Mouse (Mus musculus) limb, embryonic 14.5 days (tissue): Measurements from ENCODE around the gene Tpcn2. TPM values are rescaled to one million over a fixed set of nuclear protein-coding genes. Genes with fewer than 3 reads are reported as not detected.

ENCODE experiments used
- ATAC-seq: fragments of 200-750 bp; cut with Nextera tagmentation; 2 replicates; pipeline ENCODE4 v1.8.0; 2017; ENCODE audit warnings: low read depth, moderate number of reproducible peaks, moderate TSS enrichment; ENCODE audit not compliant: low FRiP score
- DNase-seq: peaks from one replicate; pipeline ENCODE4 v3.0.0-alpha.2; 2015; ENCODE audit warnings: low spot score
- H3K27ac ChIP-seq: fragments of 300-500 bp; sonication (generic); replicated peaks from 2 replicates; pipeline ENCODE4 v1.5.1; 2014; ENCODE audit warnings: low read depth, mild to moderate bottlenecking, low read length, moderate library complexity, mixed read lengths
- H3K27me3 ChIP-seq: fragments of 300-500 bp; sonication (generic); 2 replicates; pipeline ENCODE4 v1.6.1; 2014; ENCODE audit warnings: low read length, mixed read lengths; ENCODE audit not compliant: control insufficient read depth, insufficient read depth
- H3K36me3 ChIP-seq: fragments of 300-500 bp; sonication (generic); 2 replicates; pipeline ENCODE4 v1.6.1; 2014; ENCODE audit warnings: mild to moderate bottlenecking, low read length, moderate library complexity, mixed read lengths; ENCODE audit not compliant: control insufficient read depth, insufficient read depth
- H3K4me1 ChIP-seq: fragments of 300-500 bp; sonication (generic); 2 replicates; pipeline ENCODE4 v1.6.1; 2014; ENCODE audit warnings: antibody characterized with exemption, low read length, mixed read lengths; ENCODE audit not compliant: control insufficient read depth, insufficient read depth
- H3K4me2 ChIP-seq: fragments of 300-500 bp; sonication (generic); replicated peaks from 2 replicates; pipeline ENCODE4 v1.6.1; 2014; ENCODE audit warnings: low read depth, mild to moderate bottlenecking, low read length, moderate library complexity; ENCODE audit not compliant: severe bottlenecking
- H3K4me3 ChIP-seq: fragments of 300-500 bp; sonication (generic); replicated peaks from 2 replicates; pipeline ENCODE4 v1.5.1; 2014; ENCODE audit warnings: low read length
- H3K9ac ChIP-seq: fragments of 300-500 bp; sonication (generic); 2 replicates; pipeline ENCODE4 v1.6.1; 2014; ENCODE audit warnings: mild to moderate bottlenecking, low read depth, low read length, moderate library complexity; ENCODE audit not compliant: severe bottlenecking
- H3K9me3 ChIP-seq: fragments of 300-500 bp; sonication (generic); 2 replicates; pipeline ENCODE4 v1.6.1; 2016; ENCODE audit warnings: low read length; ENCODE audit not compliant: control insufficient read depth
- POLR2A ChIP-seq: fragments of 200-500 bp; IDR thresholded peaks from 2 replicates; pipeline ENCODE4 v1.8.0; 2012; ENCODE audit warnings: inconsistent platforms, mild to moderate bottlenecking, moderate library complexity, borderline replicate concordance; ENCODE audit not compliant: insufficient read depth, insufficient read length; ENCODE audit errors: extremely low read depth
- WGBS: fragments of 180-500 bp; shearing (Covaris S2); extraction: QIAGEN DNeasy Blood & Tissue Kit; methylation state at CpG from one replicate; pipeline ENCODE4 v1.1.7; 2014; 5-methylcytosine and 5-hydroxymethylcytosine counted together
- polyA plus RNA-seq, 2 experiments: library from polyadenylated mRNA; depleted of rRNA in 1 of 2; stranded (reverse) in 1 of 2; unstranded in 1 of 2; fragments of >200 nt; fragmentation: Nextera tagmentation in 1 of 2; extraction: Ambion mirVana in 1 of 2; gene quantifications; 2 replicates each; pipeline versions ENCODE4 v1.2.1 to v1.2.3; 2012 to 2014

Tpcn2 gene
- polyA plus RNA-seq, 2 experiments: 5.1 to 44.0 TPM

DNA sequence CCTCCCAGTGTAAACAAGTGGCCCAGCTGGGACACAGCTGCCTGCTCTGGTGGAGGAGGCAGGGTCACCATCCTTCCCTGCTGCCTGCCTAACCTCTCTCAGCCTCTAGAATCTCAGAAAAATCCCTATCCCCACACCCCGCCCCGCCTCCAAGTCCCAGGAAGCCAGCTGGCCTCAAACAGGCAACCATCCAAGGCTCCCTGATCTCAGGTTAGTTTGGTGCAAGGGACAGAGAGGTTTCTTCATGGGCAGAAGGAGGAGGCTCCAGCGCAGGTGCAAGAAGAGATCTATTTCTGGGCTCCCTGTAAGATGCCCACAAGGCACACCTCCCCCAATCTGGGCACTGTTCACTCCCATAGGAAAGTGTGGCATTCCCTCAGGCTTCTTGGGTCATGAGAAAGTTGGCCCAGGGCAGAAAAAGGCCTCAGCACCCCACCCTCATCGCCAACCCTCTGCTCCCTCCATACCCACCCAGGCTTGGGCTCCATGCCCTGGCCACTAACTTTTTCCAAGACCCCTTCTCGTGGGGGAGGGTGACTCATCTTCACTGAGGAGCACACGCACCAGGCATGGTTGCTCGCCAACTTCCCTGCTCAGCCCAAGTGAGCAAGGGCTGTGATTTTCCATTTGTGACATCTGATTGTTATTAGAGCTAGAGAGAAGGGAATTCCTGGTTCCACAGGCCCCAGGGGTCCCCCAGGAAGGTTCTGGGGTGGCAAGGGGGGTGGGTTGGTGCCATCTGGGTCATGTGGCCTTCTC, 15.9 kb upstream of the Tpcn2 start:
- TF ChIP-seq POLR2A: no peak
- DNase-seq (peak; percentile 59), ATAC-seq (no peak)
- Histone ChIP-seq H3K27ac (no peak overlapping the region), H3K27me3 (no peaks in the 10 kb centered on the region), H3K9me3 (no peaks in the 10 kb centered on the region), H3K4me2 (no peak overlapping the region), H3K36me3 (no peaks in the 10 kb centered on the region), H3K4me3 (no peak overlapping the region), H3K4me1 (peaks cover 26% of the 10 kb centered on the region), H3K9ac (no peak overlapping the region)
- WGBS: 63% methylated on average over 7 of the region's 7 CpGs

DNA sequence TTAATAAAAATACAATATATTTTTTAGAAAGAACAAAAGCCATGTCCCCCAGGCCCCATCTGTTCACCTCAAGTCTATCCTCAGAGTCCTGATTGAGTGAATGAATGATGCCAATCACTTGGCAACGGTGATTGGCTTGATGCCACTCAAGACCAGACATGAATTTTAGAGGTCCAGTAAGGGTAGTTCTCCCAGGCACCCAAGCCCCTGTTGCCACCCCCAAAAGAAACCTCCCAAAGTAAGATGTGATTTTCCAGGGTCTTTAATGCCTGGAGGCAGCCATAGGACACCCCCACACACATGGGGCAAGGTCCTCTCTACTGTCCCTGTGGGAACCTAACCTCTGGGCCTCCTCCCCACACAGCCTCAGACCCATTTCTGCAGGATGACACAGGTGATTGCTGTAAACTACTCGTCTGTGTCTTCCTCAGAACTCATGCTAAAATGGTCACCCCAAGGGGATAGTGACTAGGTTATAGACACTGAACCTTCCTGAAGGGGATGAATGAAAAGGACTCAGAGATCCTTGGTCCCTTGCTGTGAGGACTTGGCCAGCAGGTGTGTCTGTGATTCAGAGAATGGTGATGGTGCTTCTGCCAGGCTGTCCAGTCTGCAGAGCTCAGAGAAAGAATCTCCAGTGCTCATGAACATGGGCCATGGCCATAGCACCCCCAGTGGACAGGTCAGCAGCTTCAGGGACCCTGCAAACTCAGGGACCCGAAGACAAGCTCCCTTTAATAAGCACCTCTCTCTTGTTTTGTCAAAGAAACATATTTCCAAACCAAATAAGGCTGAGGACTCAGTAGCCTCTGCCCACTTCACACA, 15.1 kb upstream of the Tpcn2 start:
- 65% methylated on average over 3 of the region's 3 CpGs for WGBS

DNA sequence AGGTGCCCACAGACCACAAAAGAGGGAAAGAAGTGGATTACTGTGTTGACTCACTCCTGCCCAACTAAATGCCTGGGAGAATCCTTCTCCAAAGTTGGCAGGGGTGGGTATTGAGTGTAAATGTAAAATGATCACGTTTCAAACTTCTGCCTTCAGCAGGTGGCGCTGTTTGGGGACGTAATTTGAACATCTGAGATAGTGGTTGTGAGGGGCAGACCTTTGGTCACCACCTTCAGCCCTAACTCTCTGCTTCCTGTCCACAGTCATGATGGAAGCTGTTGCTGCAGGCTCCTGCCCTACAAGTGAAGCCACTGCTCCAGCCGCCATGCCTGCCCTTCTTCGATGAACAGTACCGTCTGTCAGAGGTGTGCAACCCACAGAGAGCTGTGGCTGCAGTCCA, 10.0 kb upstream of the Tpcn2 start:
- no peak overlapping the region for H3K4me3 ChIP-seq
- WGBS: 29% methylated on average over 6 of the region's 6 CpGs

More for the DNA sequence above, 15.1 kb upstream of the Tpcn2 start:
- Histone ChIP-seq H3K9me3 (no peaks in the 10 kb centered on the region), H3K4me1 (peaks cover 26% of the 10 kb centered on the region), H3K9ac (no peak overlapping the region), H3K36me3 (no peaks in the 10 kb centered on the region), H3K4me3 (no peak overlapping the region), H3K27ac (no peak overlapping the region), H3K27me3 (no peaks in the 10 kb centered on the region), H3K4me2 (no peak overlapping the region)
- DNase-seq (no peak), ATAC-seq (no peak)
- no peak for TF ChIP-seq POLR2A

DNA sequence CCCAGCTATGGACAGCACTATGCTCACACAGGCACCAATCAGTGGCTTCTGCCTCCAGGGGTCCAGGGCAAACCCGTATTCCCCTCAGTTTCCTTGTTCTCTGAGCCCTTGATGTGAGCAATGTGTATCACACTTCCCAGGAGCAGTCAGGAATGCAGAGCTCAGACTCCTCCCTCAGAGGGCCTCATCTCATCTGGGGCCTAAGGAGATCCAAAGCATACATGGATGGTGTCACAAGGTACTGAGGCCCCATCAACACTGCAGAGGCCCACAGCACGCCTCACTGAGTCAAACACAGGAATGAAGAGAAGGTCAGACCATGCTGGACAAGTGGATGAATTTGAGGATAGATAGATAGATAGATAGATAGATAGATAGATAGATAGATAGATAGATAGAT, 8.9 kb upstream of the Tpcn2 start:
- H3K4me3 ChIP-seq: no peak overlapping the region

More for the DNA sequence above, 10.0 kb upstream of the Tpcn2 start:
- Histone ChIP-seq H3K27ac (no peak overlapping the region), H3K9ac (no peak overlapping the region), H3K9me3 (no peaks in the 10 kb centered on the region), H3K4me1 (0 out of 2 replicates have a peak, but pooled peaks cover 6% of the 10 kb centered on the region), H3K36me3 (no peaks in the 10 kb centered on the region), H3K27me3 (no peaks in the 10 kb centered on the region), H3K4me2 (no peak overlapping the region)
- DNase-seq (no peak), ATAC-seq (no peak)
- TF ChIP-seq POLR2A: no peak

DNA sequence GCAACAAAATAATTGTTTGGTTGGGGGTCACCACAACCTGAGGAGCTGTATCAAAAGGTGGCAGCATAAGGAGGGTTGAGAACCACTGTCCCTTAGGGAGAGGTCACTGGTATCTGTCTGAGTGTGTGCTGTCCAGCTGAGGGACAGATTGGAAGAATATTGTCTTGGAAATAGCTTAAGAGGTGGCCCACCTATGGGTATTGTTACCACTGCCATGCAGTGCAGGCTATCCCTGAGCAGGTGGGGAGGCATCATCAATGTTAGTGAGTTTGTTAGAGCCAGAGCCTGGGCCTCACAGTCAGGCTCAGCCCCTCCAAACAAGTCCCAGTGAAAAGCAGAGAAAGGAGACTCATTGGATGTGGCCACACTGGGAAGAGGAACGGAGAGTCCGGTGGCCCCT, 8.0 kb upstream of the Tpcn2 start:
- 94% methylated on average over 2 of the region's 2 CpGs for WGBS

More for the DNA sequence above, 8.9 kb upstream of the Tpcn2 start:
- H3K4me2 ChIP-seq: no peak overlapping the region
- no peak overlapping the region for H3K27ac ChIP-seq
- no peaks in the 10 kb centered on the region for H3K36me3 ChIP-seq
- DNase-seq (no peak), ATAC-seq (no peak)
- H3K27me3 ChIP-seq: no peaks in the 10 kb centered on the region
- no peak for TF ChIP-seq POLR2A
- 0 out of 2 replicates have a peak, but pooled peaks cover 6% of the 10 kb centered on the region for H3K4me1 ChIP-seq
- 57% methylated on average over 2 of the region's 2 CpGs for WGBS
- H3K9me3 ChIP-seq: no peaks in the 10 kb centered on the region
- no peak overlapping the region for H3K9ac ChIP-seq

More for the DNA sequence above, 8.0 kb upstream of the Tpcn2 start:
- no peaks in the 10 kb centered on the region for H3K36me3 ChIP-seq
- no peak overlapping the region for H3K9ac ChIP-seq
- H3K27me3 ChIP-seq: no peaks in the 10 kb centered on the region
- DNase-seq: no peak
- no peaks in the 10 kb centered on the region for H3K9me3 ChIP-seq
- no peak for TF ChIP-seq POLR2A
- H3K4me3 ChIP-seq: no peak overlapping the region
- no peak overlapping the region for H3K4me2 ChIP-seq
- 0 out of 2 replicates have a peak, but pooled peaks cover 6% of the 10 kb centered on the region for H3K4me1 ChIP-seq
- no peak for ATAC-seq
- H3K27ac ChIP-seq: no peak overlapping the region
